Mouse (Mus musculus) lung, embryonic 14.5 days (tissue): ENCODE measurements at regions not wholly inside any gene's neighbourhood (a gene's known extent, or its start where the extent isn't known, plus 50 kb on each side); places are given as distances from the start of the nearest gene placed in this dataset.

Experiments
- ATAC-seq: fragments of 200-750 bp; cut with Nextera tagmentation; 2 replicates; pipeline ENCODE4 v1.8.0; 2017; ENCODE audit warnings: mild to moderate bottlenecking, moderate TSS enrichment, moderate library complexity; ENCODE audit not compliant: insufficient read depth
- DNase-seq: peaks from one replicate; pipeline ENCODE4 v3.0.0-alpha.2; 2015
- H3K27ac ChIP-seq: fragments of 300-500 bp; sonication (generic); 2 replicates; pipeline ENCODE4 v1.5.1; 2014; ENCODE audit warnings: low read depth, mild to moderate bottlenecking, moderate library complexity
- H3K27me3 ChIP-seq: fragments of 300-500 bp; sonication (generic); 2 replicates; pipeline ENCODE4 v1.6.1; 2014; ENCODE audit warnings: low read length, control low read depth; ENCODE audit not compliant: insufficient read depth
- H3K36me3 ChIP-seq: fragments of 300-500 bp; sonication (generic); 2 replicates; pipeline ENCODE4 v1.6.1; 2014; ENCODE audit warnings: control low read depth; ENCODE audit not compliant: insufficient read depth
- H3K4me1 ChIP-seq: fragments of 300-500 bp; sonication (generic); 2 replicates; pipeline ENCODE4 v1.6.1; 2014; ENCODE audit warnings: antibody characterized with exemption, control low read depth; ENCODE audit not compliant: insufficient read depth
- H3K4me2 ChIP-seq: fragments of 300-500 bp; sonication (generic); 2 replicates; pipeline ENCODE4 v1.6.1; 2014; ENCODE audit warnings: mild to moderate bottlenecking
- H3K4me3 ChIP-seq: fragments of 300-500 bp; sonication (generic); 2 replicates; pipeline ENCODE4 v1.5.1; 2014; ENCODE audit warnings: low read depth, low read length
- H3K9ac ChIP-seq: fragments of 300-500 bp; sonication (generic); 2 replicates; pipeline ENCODE4 v1.6.1; 2014
- H3K9me3 ChIP-seq: fragments of 300-500 bp; sonication (generic); 2 replicates; pipeline ENCODE4 v1.6.1; 2016; ENCODE audit warnings: low read depth, low read length, control low read depth
- CTCF ChIP-seq: IDR thresholded peaks from 2 replicates; pipeline ENCODE4 v1.5.1; 2016; ENCODE audit warnings: antibody characterized with exemption, low read depth
- WGBS: fragments of 180-500 bp; shearing (Covaris S2); extraction: QIAGEN DNeasy Blood & Tissue Kit; methylation state at CpG from one replicate; pipeline ENCODE4 v1.1.7; 2014; 5-methylcytosine and 5-hydroxymethylcytosine counted together

- H3K27me3 ChIP-seq = no peaks in the 10 kb centered on the region
Observed at GRCm38 (mm10) chr9:6552731-6553130, 283.1 kb upstream of the Ddi1 start.

GRCm38 (mm10) chr9:6540178-6540700, 270.6 kb upstream of the Ddi1 start:
- no peak overlapping the region for H3K27ac ChIP-seq
- ATAC-seq = peak; percentile 58
- no peaks in the 10 kb centered on the region for H3K27me3 ChIP-seq
- no peaks in the 10 kb centered on the region for H3K36me3 ChIP-seq
- TF ChIP-seq CTCF = no peak
- H3K9ac ChIP-seq = no peak overlapping the region
- no peak overlapping the region for H3K4me3 ChIP-seq
- H3K4me1 ChIP-seq = no peaks in the 10 kb centered on the region
- peak; percentile 2 for DNase-seq
- no peaks in the 10 kb centered on the region for H3K9me3 ChIP-seq
- no peak overlapping the region for H3K4me2 ChIP-seq

More at GRCm38 (mm10) chr9:6552731-6553130, 283.1 kb upstream of the Ddi1 start:
- ATAC-seq (no peak), DNase-seq (no peak)
- no peak overlapping the region for H3K9ac ChIP-seq
- 80% methylated on average over 10 of the region's 10 CpGs for WGBS
- no peaks in the 10 kb centered on the region for H3K9me3 ChIP-seq
- no peak for TF ChIP-seq CTCF
- no peak overlapping the region for H3K4me3 ChIP-seq
- no peaks in the 10 kb centered on the region for H3K4me1 ChIP-seq
- no peak overlapping the region for H3K4me2 ChIP-seq
- H3K27ac ChIP-seq = no peak overlapping the region
- H3K36me3 ChIP-seq = no peaks in the 10 kb centered on the region

- no peak overlapping the region for H3K4me3 ChIP-seq
- TF ChIP-seq CTCF = no peak
- no peaks in the 10 kb centered on the region for H3K4me1 ChIP-seq
- no peaks in the 10 kb centered on the region for H3K9me3 ChIP-seq
- no peak overlapping the region for H3K27ac ChIP-seq
- H3K4me2 ChIP-seq = no peak overlapping the region
- no peaks in the 10 kb centered on the region for H3K27me3 ChIP-seq
- DNase-seq = no peak
- H3K9ac ChIP-seq = no peak overlapping the region
- H3K36me3 ChIP-seq = no peaks in the 10 kb centered on the region
- no peak for ATAC-seq
Observed at GRCm38 (mm10) chr9:6528836-6529235, 259.2 kb upstream of the Ddi1 start.

DNA sequence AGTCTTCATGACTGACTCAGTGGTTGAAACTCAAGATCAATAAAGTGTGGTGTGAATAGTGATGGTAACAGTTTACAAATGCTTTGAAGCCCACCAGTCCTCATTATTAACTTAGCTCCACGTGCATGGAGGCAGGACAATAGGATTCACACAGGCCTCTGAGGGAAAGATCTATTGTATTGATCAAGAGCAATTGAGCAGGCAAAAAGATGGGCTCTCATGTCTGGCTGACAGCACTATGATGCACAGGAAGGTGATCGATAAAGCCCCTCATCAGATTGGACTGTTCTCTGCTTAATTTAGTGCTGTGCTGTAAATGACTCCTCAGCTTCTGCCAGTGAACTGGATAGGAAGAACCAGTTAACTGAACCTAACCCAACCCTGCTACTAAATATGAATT, 247.5 kb upstream of the Ddi1 start:
- no peak for TF ChIP-seq CTCF
- no peak for DNase-seq
- WGBS = 67% methylated on average over 2 of the region's 2 CpGs
- Histone ChIP-seq H3K9me3 (no peaks in the 10 kb centered on the region), H3K4me3 (no peak overlapping the region), H3K4me1 (no peaks in the 10 kb centered on the region), H3K27ac (no peak overlapping the region), H3K27me3 (no peaks in the 10 kb centered on the region), H3K36me3 (no peaks in the 10 kb centered on the region), H3K4me2 (no peak overlapping the region), H3K9ac (no peak overlapping the region)
- no peak for ATAC-seq

GRCm38 (mm10) chr9:6497786-6498185, 228.1 kb upstream of the Ddi1 start:
- TF ChIP-seq CTCF = no peak
- no peaks in the 10 kb centered on the region for H3K4me1 ChIP-seq
- H3K36me3 ChIP-seq = no peaks in the 10 kb centered on the region
- no peak overlapping the region for H3K9ac ChIP-seq
- no peak for DNase-seq
- ATAC-seq = no peak
- H3K27ac ChIP-seq = no peak overlapping the region
- H3K4me2 ChIP-seq = no peak overlapping the region
- no peak overlapping the region for H3K4me3 ChIP-seq
- no peaks in the 10 kb centered on the region for H3K27me3 ChIP-seq
- no peaks in the 10 kb centered on the region for H3K9me3 ChIP-seq

- no peak for ATAC-seq
Observed at GRCm38 (mm10) chr9:6480401-6480800, 210.8 kb upstream of the Ddi1 start.

GRCm38 (mm10) chr9:6454542-6454941, 184.9 kb upstream of the Ddi1 start:
- H3K27ac ChIP-seq = no peak overlapping the region
- no peaks in the 10 kb centered on the region for H3K36me3 ChIP-seq
- H3K9ac ChIP-seq = no peak overlapping the region
- H3K27me3 ChIP-seq = no peaks in the 10 kb centered on the region
- H3K4me3 ChIP-seq = no peak overlapping the region
- no peak overlapping the region for H3K4me2 ChIP-seq
- ATAC-seq (no peak), DNase-seq (no peak)
- H3K4me1 ChIP-seq = no peaks in the 10 kb centered on the region
- TF ChIP-seq CTCF = no peak
- no peaks in the 10 kb centered on the region for H3K9me3 ChIP-seq

More at GRCm38 (mm10) chr9:6480401-6480800, 210.8 kb upstream of the Ddi1 start:
- no peaks in the 10 kb centered on the region for H3K27me3 ChIP-seq
- H3K9me3 ChIP-seq = peaks cover 2% of the 10 kb centered on the region; the same call in 1 of the 2 replicates
- 62% methylated on average over 1 of the region's 1 CpGs for WGBS
- no peaks in the 10 kb centered on the region for H3K4me1 ChIP-seq
- H3K4me2 ChIP-seq = no peak overlapping the region
- H3K9ac ChIP-seq = no peak overlapping the region
- TF ChIP-seq CTCF = no peak
- no peak for DNase-seq
- H3K4me3 ChIP-seq = no peak overlapping the region
- no peaks in the 10 kb centered on the region for H3K36me3 ChIP-seq
- no peak overlapping the region for H3K27ac ChIP-seq

DNA sequence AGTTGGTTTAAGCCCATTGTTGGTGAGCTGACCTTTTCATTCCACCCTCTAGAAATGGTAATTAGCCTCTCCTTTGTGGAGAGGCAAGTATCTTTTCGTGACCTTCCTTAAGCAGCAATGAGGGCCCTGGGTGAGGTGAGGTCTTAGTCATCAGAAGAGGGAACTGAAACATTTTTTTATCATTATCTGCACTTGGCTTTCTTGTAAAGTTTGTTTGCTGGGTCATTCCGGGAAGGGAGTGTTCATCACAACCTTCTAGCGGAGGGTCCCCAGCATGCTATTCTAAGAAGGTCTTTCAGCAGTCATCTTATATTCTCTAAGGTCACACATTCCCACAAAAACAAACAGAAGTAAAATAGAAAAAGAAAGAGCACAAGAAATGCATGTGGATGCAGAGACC, 165.6 kb upstream of the Ddi1 start:
- DNase-seq (no peak), ATAC-seq (no peak)
- Histone ChIP-seq H3K9me3 (no peaks in the 10 kb centered on the region), H3K4me1 (no peaks in the 10 kb centered on the region), H3K27ac (no peak overlapping the region), H3K9ac (no peak overlapping the region), H3K4me2 (no peak overlapping the region), H3K36me3 (no peaks in the 10 kb centered on the region), H3K27me3 (no peaks in the 10 kb centered on the region), H3K4me3 (no peak overlapping the region)
- no peak for TF ChIP-seq CTCF
- 86% methylated on average over 3 of the region's 3 CpGs for WGBS
